Mouse (Mus musculus): Measurements from ENCODE around the gene Apom.

The Apom gene

DNA sequence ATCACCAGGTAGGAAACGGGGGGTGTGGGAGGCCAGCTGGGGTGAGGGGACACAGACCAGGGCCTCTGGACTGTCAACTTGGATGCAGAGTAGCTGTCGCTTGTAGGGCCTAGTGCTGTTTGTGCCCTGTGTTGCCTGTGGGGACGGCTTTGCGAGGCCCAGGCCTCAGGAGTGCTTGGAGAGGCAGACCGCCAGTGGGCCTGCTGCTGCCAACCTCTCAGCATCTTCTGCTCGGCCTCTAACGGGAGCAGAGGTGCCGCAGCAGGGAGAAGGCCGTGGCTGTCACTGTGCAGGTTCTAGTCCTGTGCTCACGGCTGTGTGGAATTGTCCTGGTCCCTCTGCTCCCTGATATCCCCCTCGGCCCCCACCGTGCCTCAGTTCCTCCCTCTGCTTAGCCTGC, 35.3 kb downstream of the Apom start:
- DNase-seq (ENCODE audit: low spot score), result no peak

GRCm38 (mm10) chr17:35094475-35095365, 37.1 kb downstream of the Apom start:
- DNase-seq (ENCODE audit: low spot score), result no peak

DNA sequence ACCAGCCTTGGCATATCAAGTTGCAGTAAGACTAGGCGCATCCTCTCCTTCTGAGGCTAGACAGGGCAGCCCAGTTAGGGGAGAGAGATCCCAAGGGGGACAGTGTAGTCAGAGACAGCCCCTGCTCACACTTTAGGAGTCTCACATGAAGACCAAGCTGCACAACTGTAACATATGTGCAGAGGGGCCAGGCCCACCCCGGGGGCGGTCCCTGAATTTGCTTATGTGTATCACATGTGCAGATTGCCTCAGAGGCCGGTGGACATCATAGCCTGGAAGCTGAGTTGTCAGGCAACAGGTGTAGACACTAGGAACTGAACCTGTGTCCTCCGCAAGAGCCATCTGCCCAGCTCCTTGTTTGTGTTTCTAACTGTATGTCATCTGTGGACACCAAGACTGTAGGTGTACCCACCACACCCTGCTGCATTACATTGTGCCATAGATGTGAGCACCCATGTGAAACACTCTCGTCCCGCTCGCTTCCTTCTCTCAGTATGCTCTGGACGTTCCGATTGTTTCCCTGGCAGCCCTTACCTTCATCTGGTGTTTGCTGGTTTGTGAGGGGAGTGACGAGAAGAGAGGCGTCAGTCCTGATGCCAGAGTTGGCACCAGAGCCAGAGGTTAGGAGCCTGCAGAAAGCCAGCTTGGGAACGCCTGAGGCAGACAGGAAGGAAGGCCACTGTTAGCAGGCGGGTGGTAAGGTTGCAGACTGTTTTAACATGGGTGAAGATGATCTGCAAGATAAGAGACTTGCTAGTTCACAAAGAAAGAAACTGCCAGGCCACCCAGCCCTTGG, 39.2 kb downstream of the Apom start:
- DNase-seq (ENCODE audit: low spot score), result no peak

DNA sequence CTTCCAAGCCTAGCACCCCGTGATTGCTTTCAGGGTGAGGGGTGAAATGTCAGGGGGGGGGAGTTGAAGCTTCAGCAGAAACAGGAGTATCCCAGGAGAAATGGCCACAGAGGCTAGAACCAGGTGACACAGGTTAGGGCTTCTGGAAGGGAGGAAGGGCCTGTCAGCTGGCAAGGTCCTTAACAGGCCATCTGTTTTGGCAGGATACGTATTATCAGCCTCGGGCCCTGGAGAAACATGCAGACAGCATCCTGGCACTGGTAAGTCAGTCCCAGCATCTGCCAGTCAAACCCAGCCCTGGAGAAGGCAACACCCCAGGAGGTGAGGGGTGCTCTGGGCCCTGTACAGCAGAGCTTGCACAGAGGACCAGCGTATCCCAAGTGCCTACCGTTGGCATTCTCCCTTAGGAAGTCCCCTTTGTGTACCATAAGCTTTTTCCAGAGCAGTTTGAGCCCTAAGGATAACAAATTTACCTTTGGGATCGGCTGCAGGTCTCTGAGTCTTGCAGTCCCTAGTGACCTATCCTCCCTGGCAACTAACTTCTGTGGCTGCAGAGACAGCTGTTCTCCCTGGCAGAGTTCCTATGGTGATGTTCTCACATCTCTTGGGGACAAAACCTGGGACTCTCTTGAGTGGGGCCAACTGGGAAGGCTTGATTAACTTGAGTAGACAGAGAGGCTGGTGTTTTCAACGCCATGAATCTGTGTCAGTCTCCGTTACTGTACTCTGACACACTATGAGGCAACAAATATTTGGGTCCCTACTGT, 41.5 kb downstream of the Apom start:
- peak; percentile 67 for DNase-seq (ENCODE audit: low spot score)

GRCm38 (mm10) chr17:35088825-35089644, 42.8 kb downstream of the Apom start, which contains the start of gene Abhd16a:
Gene Abhd16a, plus strand, starts transcription at chr17:35089263.
- DNase-seq (ENCODE audit: low spot score), result peak; percentile 90

GRCm38 (mm10) chr17:35088151-35088550, 43.7 kb downstream of the Apom start:
- DNase-seq (ENCODE audit: low spot score), result no peak

DNA sequence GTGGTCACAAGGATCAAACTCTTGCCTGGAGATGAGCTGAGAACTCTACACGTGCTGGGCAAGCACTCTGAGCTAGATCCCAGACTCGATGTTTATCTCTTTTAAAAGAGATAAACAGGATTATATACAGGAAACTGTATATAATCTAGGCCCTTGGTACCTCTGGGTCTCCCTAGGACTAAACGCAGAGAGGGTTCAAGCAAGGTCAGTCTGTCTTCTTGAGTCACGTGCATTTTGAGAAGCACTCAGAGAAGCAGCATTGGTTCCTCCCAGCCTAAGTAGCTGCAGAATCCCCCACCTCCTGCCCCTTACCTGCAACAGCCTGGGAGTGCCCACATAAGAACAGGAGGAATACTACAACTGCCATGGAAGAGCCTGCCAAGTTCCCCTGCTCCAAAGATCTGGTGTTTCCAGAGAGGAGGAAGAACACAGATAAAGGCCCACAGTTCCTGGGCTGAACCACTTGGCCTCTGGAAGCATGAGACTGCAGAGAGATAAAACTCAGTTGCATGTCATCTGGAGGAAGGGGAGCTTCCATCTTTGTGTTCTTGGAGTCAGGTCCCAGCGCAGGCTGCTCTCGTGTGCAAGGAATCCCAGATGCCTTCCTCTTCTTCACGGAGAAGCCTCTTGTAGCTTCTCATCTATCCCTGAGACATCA, 46.5 kb downstream of the Apom start, which contains the start of gene Ly6g6f:
Ly6g6f (minus strand) TSS at position 403 of the 658 bp plus-strand sequence.
- no peak for DNase-seq (ENCODE audit: low spot score)

DNA sequence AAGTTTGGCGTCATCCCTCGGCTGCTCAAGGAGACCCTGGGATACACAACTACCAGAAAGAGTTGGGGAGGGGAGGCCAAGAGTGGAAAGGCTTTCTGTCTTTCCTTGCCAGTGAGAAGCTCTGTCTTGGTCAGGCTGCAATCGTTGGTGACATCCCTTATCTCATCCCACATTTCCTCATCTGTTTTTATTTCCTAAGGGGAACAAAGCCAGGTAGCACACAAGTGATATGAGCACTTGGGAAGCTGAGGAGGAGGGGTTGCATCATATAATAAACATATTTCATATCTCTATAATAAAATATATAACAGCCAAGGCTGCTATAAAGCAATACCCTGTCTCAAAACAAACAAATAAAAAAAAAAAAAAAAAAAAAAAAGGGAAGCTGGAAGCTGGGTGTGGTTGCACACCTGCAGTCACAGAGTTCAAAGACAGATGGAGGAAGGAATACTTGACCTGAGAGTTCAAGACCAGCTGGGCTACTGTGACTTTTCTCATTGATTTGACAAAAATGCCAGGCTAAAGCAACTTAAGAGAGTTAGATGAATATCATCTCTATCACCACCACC, 47.8 kb downstream of the Apom start:
- no peak for DNase-seq (ENCODE audit: low spot score)

- DNase-seq (ENCODE audit: low spot score), result no peak
These were observed 48.8 kb downstream of the Apom start for GRCm38 (mm10) chr17:35082841-35083576.

DNA sequence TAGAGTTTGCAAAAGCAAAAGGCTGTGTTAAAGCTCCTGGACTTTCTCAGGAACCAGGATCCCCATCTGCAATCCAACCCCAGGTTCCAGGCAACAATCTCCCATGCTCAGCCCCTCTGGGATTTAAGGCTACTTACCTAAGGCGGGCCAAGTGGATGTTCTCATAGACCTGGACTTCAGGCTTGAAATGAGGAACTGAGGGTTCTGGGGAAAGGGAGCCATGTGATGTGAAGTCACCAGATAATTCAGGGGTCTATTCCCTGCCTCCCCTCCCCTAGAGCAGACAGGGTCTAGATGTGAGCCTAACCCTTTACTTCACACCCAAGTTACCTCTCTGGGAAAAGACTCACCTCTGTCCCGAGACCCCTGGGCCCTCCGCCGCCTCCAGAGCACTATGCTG, 51.1 kb downstream of the Apom start:
- DNase-seq (ENCODE audit: low spot score), result no peak

DNA sequence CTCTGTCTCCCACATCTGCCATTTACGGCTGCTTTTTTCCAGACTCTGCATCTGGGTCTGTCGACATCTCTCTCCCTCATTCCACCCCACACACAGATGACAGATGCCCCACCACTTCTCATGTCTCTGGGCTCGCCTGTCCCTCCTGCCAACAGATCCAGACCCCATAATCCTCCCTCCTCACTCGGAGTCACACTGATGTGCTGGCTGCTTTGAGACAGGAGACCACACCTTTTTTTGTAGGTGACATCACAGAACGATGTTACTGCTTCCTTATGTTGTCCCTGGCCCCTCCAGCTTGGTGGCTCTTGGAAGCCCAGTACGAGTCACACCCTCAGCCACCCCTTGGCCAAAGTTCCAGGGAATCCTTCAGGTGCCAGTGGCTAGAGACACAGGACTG, 51.6 kb downstream of the Apom start:
- peak; percentile 45 for DNase-seq (ENCODE audit: low spot score)

GRCm38 (mm10) chr17:35079778-35080177, 52.1 kb downstream of the Apom start:
- peak; percentile 80 for DNase-seq (ENCODE audit: low spot score)

Data from c-Kit-positive CD71-positive TER-119-positive erythroid progenitor cells, embryonic 14.5 days (primary cell).